Mouse (Mus musculus) kidney, postnatal 0 days (tissue): ENCODE data around the gene Gm11020. TPM values are rescaled to one million over a fixed set of nuclear protein-coding genes. Genes with fewer than 3 reads are reported as not detected.
"Not testable (repeated sequence)": the region's sequence is repeated elsewhere in the genome, so short reads cannot be mapped to it uniquely, and the experiment has no call there.

Experiments
- ATAC-seq: fragments of 200-750 bp; cut with Nextera tagmentation; replicated peaks from 2 replicates; pipeline ENCODE4 v1.8.0; 2017; ENCODE audit warnings: low read depth, moderate number of reproducible peaks, moderate TSS enrichment, moderate library complexity; ENCODE audit not compliant: low FRiP score
- DNase-seq: peaks from one replicate; pipeline ENCODE4 v3.0.0-alpha.2; 2016; ENCODE audit warnings: low spot score
- H3K27ac ChIP-seq: fragments of 300-500 bp; sonication (generic); 2 replicates; pipeline ENCODE4 v1.5.1; 2014; ENCODE audit warnings: mild to moderate bottlenecking
- H3K27me3 ChIP-seq: fragments of 300-500 bp; sonication (generic); 2 replicates; pipeline ENCODE4 v1.6.1; 2014; ENCODE audit warnings: low read length, mixed read lengths; ENCODE audit not compliant: insufficient read depth
- H3K36me3 ChIP-seq: fragments of 300-500 bp; sonication (generic); 2 replicates; pipeline ENCODE4 v1.6.1; 2014; ENCODE audit warnings: low read length, mixed read lengths; ENCODE audit not compliant: insufficient read depth
- H3K4me1 ChIP-seq: fragments of 300-500 bp; sonication (generic); replicated peaks from 2 replicates; pipeline ENCODE4 v1.6.1; 2014; ENCODE audit warnings: antibody characterized with exemption, low read length, mixed read lengths; ENCODE audit not compliant: insufficient read depth
- H3K4me2 ChIP-seq: fragments of 300-500 bp; sonication (generic); 2 replicates; pipeline ENCODE4 v1.6.1; 2014; ENCODE audit warnings: mild to moderate bottlenecking, low read length, moderate library complexity, mixed read lengths
- H3K4me3 ChIP-seq: fragments of 300-500 bp; sonication (generic); replicated peaks from 2 replicates; pipeline ENCODE4 v1.5.1; 2014; ENCODE audit warnings: low read depth, low read length
- H3K9ac ChIP-seq: fragments of 300-500 bp; sonication (generic); 2 replicates; pipeline ENCODE4 v1.6.1; 2014; ENCODE audit warnings: low read depth, low read length
- H3K9me3 ChIP-seq: fragments of 300-500 bp; sonication (generic); replicated peaks from 2 replicates; pipeline ENCODE4 v1.6.1; 2016; ENCODE audit warnings: low read length, inconsistent platforms, mixed read lengths
- CTCF ChIP-seq: IDR thresholded peaks from 2 replicates; pipeline ENCODE4 v1.5.1; 2016; ENCODE audit warnings: antibody characterized with exemption, low read depth, mild to moderate bottlenecking, moderate library complexity
- WGBS: fragments of 180-500 bp; shearing (Covaris S2); extraction: QIAGEN DNeasy Blood & Tissue Kit; methylation state at CpG from one replicate; pipeline ENCODE4 v1.1.7; 2014; 5-methylcytosine and 5-hydroxymethylcytosine counted together
- polyA plus RNA-seq: library from polyadenylated mRNA; unstranded; fragments of >200 nt; fragmentation: Nextera tagmentation; extraction: Ambion mirVana; gene quantifications from 2 replicates; pipeline ENCODE4 v1.2.1, GENCODE M21; 2015

Gm11020 gene
- not detected in 2 replicates for polyA plus RNA-seq

GRCm38 (mm10) chr8:104321267-104321666 is at the start of gene Gm11020:
Gene Gm11020, plus strand, starts transcription at chr8:104321567.
- H3K27ac ChIP-seq, DNase-seq, H3K9ac ChIP-seq, H3K36me3 ChIP-seq, H3K4me2 ChIP-seq, H3K4me1 ChIP-seq, H3K27me3 ChIP-seq, H3K9me3 ChIP-seq, H3K4me3 ChIP-seq, ATAC-seq: not testable (repeated sequence)
- WGBS, result 83% methylated on average over 8 of the region's 11 CpGs

GRCm38 (mm10) chr8:104293081-104293480 is 28.3 kb upstream of the Gm11020 start, which contains the start of gene Cmtm2a:
Gene Cmtm2a, minus strand, starts transcription at chr8:104293181.
- H3K36me3 ChIP-seq, DNase-seq, H3K27me3 ChIP-seq, H3K9ac ChIP-seq, H3K4me2 ChIP-seq, H3K9me3 ChIP-seq, ATAC-seq, H3K4me1 ChIP-seq, H3K4me3 ChIP-seq, H3K27ac ChIP-seq: not testable (repeated sequence)
- 85% methylated on average over 12 of the region's 12 CpGs for WGBS

- Histone ChIP-seq H3K4me2 (no peak overlapping the region), H3K27me3 (no peaks in the 10 kb centered on the region), H3K36me3 (no peaks in the 10 kb centered on the region), H3K9me3 (no peaks in the 10 kb centered on the region), H3K4me1 (no peaks in the 10 kb centered on the region), H3K4me3 (no peak overlapping the region), H3K9ac (no peak overlapping the region), H3K27ac (no peak overlapping the region)
- DNase-seq (no peak), ATAC-seq (no peak)
- 80% methylated on average over 1 of the region's 1 CpGs for WGBS
- TF ChIP-seq CTCF, result no peak
Observed at GRCm38 (mm10) chr8:104294396-104294795, 27.0 kb upstream of the Gm11020 start.

DNA sequence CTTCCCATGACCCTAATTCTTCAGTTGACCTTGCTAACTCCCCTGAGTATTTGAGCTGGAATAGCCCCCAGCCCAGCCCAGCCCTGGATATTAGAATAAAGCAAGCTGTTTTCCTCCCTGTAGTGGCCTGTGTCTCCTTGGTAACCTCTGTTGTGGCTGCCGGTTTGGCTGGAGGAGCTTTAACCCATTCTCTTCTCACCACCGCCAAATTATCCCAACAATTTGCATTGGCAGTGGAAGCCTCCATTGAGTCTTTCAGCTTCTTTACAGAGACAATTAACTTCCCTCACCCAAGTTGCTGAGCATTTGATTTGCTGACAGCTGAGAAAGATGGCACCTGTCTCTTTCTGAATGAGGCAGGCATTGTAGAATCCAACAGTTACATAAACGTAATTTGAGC is 19.8 kb upstream of the Gm11020 start:
- H3K27me3 ChIP-seq, H3K4me2 ChIP-seq, H3K9me3 ChIP-seq, ATAC-seq, H3K4me3 ChIP-seq, H3K27ac ChIP-seq, H3K4me1 ChIP-seq, H3K9ac ChIP-seq, H3K36me3 ChIP-seq: not testable (repeated sequence)
- 17% methylated on average over 3 of the region's 3 CpGs for WGBS
- DNase-seq, result peak; percentile 27

DNA sequence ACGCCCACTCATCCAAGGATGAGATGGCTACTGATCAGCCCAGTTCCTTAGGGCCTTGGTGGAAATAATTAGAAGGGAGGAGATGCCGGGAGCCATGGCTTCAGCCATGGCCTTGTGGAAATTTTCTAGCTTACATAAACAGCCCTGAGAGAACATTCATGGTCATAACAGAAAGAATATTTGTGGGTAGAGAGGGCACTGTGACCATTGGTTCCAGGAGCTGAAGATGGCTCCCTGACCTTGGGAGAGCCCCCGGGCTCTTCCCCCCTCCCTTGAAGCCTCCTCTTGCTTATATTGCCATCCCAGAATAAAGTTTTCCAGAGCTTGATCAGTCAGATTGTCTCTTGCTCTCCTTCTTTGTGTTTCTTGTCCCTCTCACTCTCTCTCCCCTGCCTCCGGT is 18.8 kb upstream of the Gm11020 start:
- ATAC-seq, H3K36me3 ChIP-seq, H3K27ac ChIP-seq, DNase-seq, H3K27me3 ChIP-seq, H3K4me3 ChIP-seq, H3K9ac ChIP-seq, H3K4me1 ChIP-seq, H3K9me3 ChIP-seq, H3K4me2 ChIP-seq: not testable (repeated sequence)
- 88% methylated on average over 4 of the region's 4 CpGs for WGBS

DNA sequence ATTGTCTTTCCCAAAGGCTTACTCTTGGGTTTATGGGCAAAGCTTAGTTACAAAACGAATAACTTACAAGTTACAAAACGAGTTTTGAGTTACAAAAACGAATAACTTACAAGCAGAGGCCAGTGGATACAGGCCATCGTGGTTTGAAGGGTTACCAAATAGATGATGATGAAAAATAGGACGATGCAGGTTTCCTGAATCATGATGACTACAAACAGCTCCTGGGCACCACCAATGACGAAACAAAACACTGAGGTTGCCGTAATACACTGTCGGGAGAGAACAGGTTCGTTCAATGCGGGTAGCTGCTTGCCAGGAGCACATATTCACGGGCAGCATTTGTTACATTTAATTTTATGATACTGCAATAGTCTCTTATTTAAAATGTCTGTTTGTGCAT is 16.4 kb upstream of the Gm11020 start:
- no peaks in the 10 kb centered on the region for H3K27me3 ChIP-seq
- no peaks in the 10 kb centered on the region for H3K36me3 ChIP-seq
- no peak for DNase-seq
- WGBS, result 84% methylated on average over 11 of the region's 11 CpGs
- no peaks in the 10 kb centered on the region for H3K4me1 ChIP-seq
- no peaks in the 10 kb centered on the region for H3K9me3 ChIP-seq
- no peak overlapping the region for H3K27ac ChIP-seq
- H3K4me3 ChIP-seq, result no peak overlapping the region
- no peak overlapping the region for H3K4me2 ChIP-seq
- TF ChIP-seq CTCF, result no peak
- ATAC-seq, result no peak
- no peak overlapping the region for H3K9ac ChIP-seq

DNA sequence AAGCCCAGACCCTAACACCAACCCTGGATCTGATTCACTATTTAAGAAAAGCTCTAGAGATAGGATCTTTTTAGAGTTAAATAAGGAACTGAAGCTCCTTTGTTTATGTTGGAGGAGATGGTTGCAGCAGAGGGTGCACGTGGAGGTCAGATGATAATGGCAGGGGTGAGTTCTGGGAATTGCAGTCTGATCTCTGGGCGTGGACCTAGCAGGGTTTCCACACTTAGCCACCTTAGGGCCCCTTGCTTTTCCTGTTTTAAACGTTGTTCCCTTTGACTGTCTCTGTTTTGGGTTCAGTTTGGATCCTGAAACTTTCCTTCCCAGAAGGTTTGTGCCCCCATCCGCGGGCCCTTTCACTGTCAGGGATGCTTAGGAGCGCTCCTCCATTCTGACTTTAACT is 13.0 kb upstream of the Gm11020 start:
- not testable (repeated sequence) for DNase-seq, H3K4me1 ChIP-seq, ATAC-seq, H3K9ac ChIP-seq, H3K36me3 ChIP-seq, H3K27me3 ChIP-seq, H3K9me3 ChIP-seq, H3K4me3 ChIP-seq, H3K4me2 ChIP-seq, H3K27ac ChIP-seq
- 45% methylated on average over 6 of the region's 6 CpGs for WGBS

- DNase-seq, H3K27me3 ChIP-seq, H3K4me1 ChIP-seq, ATAC-seq, H3K4me2 ChIP-seq, H3K27ac ChIP-seq, H3K9ac ChIP-seq, H3K4me3 ChIP-seq, H3K36me3 ChIP-seq, H3K9me3 ChIP-seq: not testable (repeated sequence)
- WGBS, result 89% methylated on average over 33 of the region's 36 CpGs
Observed at GRCm38 (mm10) chr8:104309441-104310155, 11.8 kb upstream of the Gm11020 start, which contains the start of the genes Gm45711 and Cmtm1. Gene Gm45711, minus strand, starts transcription at chr8:104310081. Gene Cmtm1, minus strand, starts transcription at chr8:104310145.

DNA sequence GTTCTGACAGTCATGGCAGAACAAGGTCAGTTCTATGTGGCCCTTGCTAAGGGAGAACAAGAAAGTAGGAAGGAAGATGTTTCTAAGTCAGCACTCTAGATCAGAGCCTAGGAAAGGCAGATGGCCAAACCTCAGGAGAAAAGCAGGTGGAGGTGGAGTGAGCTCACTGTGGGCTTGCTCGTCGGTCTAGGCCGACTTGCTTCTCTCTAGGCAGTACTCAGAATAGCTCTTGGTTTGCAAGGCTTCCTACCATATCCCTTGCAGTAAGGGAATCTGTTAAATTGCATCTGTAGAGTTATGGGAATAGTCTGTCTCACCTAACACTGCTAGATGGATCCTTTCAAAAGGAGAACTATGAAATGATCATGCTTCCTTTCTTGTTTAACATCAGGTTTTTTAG is 9.3 kb upstream of the Gm11020 start:
- H3K4me3 ChIP-seq, H3K4me2 ChIP-seq, DNase-seq, H3K27ac ChIP-seq, H3K9ac ChIP-seq, H3K4me1 ChIP-seq, ATAC-seq, H3K36me3 ChIP-seq, H3K27me3 ChIP-seq, H3K9me3 ChIP-seq: not testable (repeated sequence)
- WGBS, result 89% methylated on average over 3 of the region's 3 CpGs
